Mouse (Mus musculus): Measurements from ENCODE around the gene Grid1. TPM values are rescaled to one million over a fixed set of nuclear protein-coding genes. Genes with fewer than 3 reads are reported as not detected.

Grid1 gene
- total and polyA plus RNA-seq, 3 experiments, result 0.05 TPM; not detected in 2

DNA sequence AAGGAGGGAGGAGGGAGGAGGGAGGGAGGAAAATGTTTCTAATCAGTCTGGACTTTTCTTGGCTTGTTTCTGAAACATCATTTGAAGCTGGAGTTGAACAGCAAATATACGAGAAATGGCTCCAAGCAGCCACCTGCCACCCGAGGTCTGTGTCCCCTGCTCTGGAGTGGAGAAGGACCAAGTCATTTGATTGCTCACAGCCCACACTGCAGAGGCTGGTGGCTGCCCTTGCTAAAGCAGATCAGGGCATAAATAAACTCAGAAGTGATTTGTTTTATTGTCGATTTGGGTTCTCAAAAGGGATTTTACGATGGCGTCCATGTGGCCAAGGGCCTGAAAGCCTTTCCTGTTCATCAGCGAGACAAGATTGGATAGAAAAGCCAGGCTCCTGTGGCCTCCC is 423.0 kb downstream of the Grid1 start:
- no peak for TF ChIP-seq GATA2 (IDR thresholded peaks at IDR 0.05; ENCODE audit: borderline replicate concordance, low read depth, low read length)
- no peak for TF ChIP-seq GATA1 (IDR thresholded peaks at IDR 0.05; ENCODE audit: borderline replicate concordance, low read length)
- no peaks in the 10 kb centered on the region for H3K36me3 ChIP-seq (replicated peaks)
- no peaks in the 10 kb centered on the region for H3K27me3 ChIP-seq (ENCODE audit: insufficient read depth, low read length)
- H3K4me1 ChIP-seq (ENCODE audit: insufficient read depth, low read depth, low read length), result no peaks in the 10 kb centered on the region
- no peak overlapping the region for H3K4me3 ChIP-seq (ENCODE audit: low read depth, low read length)
- peaks cover 30% of the 10 kb centered on the region for H3K9me3 ChIP-seq (replicated peaks)
- DNase-seq (ENCODE audit: low spot score) (no peak), ATAC-seq (ENCODE audit: extremely low read depth, insufficient number of reproducible peaks, low FRiP score, poor library complexity, severe bottlenecking) (no peak)

DNA sequence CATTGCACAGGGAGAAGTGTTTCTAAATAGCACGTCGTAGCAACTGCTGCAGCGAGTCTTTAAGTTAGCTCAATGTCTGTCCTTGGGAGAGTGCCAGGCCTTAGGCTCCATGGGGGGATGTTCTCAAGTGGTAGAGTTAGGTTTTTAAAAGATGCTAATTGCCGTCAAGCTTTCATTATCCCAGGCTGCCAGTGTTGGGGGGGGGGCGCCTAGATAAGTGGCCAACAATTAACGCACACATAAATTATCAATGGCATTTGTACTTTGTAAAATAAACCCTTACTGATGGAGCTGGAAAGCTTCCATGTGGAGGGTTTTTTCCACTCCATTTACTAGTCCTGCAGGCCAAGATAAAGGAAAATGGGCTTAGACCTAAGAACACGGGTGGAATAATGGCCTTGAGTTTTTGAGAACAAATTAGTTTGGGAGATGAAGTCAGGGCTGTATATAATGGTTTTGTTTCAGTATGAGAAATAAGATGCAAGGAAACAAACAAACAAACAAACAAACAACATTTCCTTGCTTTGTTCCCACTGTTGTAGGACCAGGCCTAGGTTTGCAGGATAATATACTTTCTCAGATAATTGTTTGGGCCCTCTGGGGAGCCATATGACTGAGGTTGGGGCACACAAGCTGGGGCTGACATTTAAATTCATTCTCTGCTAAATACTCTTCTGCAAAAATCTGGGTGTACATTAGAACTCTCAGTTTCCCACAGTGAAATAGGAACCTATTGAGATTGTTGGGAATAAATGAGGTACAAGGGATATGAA is 425.1 kb downstream of the Grid1 start:
- Histone ChIP-seq H3K4me1 (ENCODE audit: insufficient read depth, low read depth, low read length) (no peaks in the 10 kb centered on the region), H3K9me3 (replicated peaks) (peaks cover 28% of the 10 kb centered on the region), H3K27me3 (ENCODE audit: insufficient read depth, low read length) (no peaks in the 10 kb centered on the region), H3K4me3 (ENCODE audit: low read depth, low read length) (no peak overlapping the region), H3K36me3 (replicated peaks) (no peaks in the 10 kb centered on the region)
- DNase-seq (ENCODE audit: low spot score) (no peak), ATAC-seq (ENCODE audit: extremely low read depth, insufficient number of reproducible peaks, low FRiP score, poor library complexity, severe bottlenecking) (no peak)
- TF ChIP-seq POLR2AphosphoS5 (IDR thresholded peaks at IDR 0.05; ENCODE audit: insufficient replicate concordance, low read depth, low read length) (no peak), CTCF (IDR thresholded peaks at IDR 0.05; ENCODE audit: low read depth, low read length) (no peak), GATA2 (IDR thresholded peaks at IDR 0.05; ENCODE audit: borderline replicate concordance, low read depth, low read length) (no peak), TAL1 (conservative IDR thresholded peaks at IDR 0.05; ENCODE audit: low read depth, low read length) (no peak), GATA1 (IDR thresholded peaks at IDR 0.05; ENCODE audit: borderline replicate concordance, low read length) (no peak)

DNA sequence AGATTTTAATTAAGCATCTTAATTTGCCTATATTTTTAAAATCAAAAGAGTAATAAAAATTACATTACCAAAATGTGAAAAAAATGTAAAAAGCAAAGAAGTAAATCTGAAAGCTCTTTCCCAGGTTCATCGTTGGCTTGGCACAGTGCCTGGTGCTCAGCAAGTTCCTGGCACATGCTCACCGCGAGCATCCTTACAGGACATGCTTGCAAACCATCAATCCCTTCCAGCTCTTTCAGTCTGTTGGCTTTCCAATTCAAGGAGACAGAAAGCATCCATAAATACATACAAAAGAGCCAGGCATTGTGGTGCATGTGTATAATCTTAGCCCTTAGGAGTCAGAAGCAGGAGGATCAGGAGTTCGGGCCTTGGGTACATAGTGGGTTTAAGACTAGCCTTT is 430.5 kb downstream of the Grid1 start:
- DNase-seq (ENCODE audit: low spot score), result no peak
- Histone ChIP-seq H3K36me3 (replicated peaks) (no peaks in the 10 kb centered on the region), H3K9me3 (replicated peaks) (peaks cover 20% of the 10 kb centered on the region), H3K4me1 (ENCODE audit: insufficient read depth, low read depth, low read length) (no peaks in the 10 kb centered on the region), H3K4me3 (ENCODE audit: low read depth, low read length) (no peak overlapping the region), H3K27me3 (ENCODE audit: insufficient read depth, low read length) (no peaks in the 10 kb centered on the region)
- ATAC-seq (ENCODE audit: extremely low read depth, insufficient number of reproducible peaks, low FRiP score, poor library complexity, severe bottlenecking), result no peak
- no peak for TF ChIP-seq CTCF (IDR thresholded peaks at IDR 0.05; ENCODE audit: low read depth, low read length)
- TF ChIP-seq TAL1 (conservative IDR thresholded peaks at IDR 0.05; ENCODE audit: low read depth, low read length), result no peak
- TF ChIP-seq GATA2 (IDR thresholded peaks at IDR 0.05; ENCODE audit: borderline replicate concordance, low read depth, low read length), result no peak
- TF ChIP-seq POLR2AphosphoS5 (IDR thresholded peaks at IDR 0.05; ENCODE audit: insufficient replicate concordance, low read depth, low read length), result no peak
- no peak for TF ChIP-seq GATA1 (IDR thresholded peaks at IDR 0.05; ENCODE audit: borderline replicate concordance, low read length)

DNA sequence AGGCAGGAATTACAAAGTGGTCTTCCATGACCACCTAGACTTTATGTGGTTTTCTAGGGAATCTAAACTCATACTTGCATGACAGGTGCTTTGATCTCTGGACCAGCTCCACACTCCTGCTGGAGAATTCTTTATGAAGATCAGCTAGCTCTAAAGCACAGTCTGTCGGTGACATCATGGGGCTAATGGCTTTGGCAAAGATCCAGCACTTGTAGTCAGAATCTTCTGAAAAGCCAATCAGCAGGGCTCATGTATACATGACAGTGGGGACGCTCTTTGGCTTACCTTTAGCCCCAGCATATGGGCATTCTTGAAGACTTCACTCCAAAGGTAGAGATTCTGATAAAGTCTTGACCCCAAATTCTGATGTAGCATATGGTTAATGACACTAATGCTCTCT is 434.6 kb downstream of the Grid1 start:
- DNase-seq (ENCODE audit: low spot score) (no peak), ATAC-seq (ENCODE audit: extremely low read depth, insufficient number of reproducible peaks, low FRiP score, poor library complexity, severe bottlenecking) (no peak)
- H3K4me1 ChIP-seq (ENCODE audit: insufficient read depth, low read depth, low read length), result no peaks in the 10 kb centered on the region
- H3K36me3 ChIP-seq (replicated peaks), result no peaks in the 10 kb centered on the region
- no peaks in the 10 kb centered on the region for H3K27me3 ChIP-seq (ENCODE audit: insufficient read depth, low read length)
- no peak overlapping the region for H3K4me3 ChIP-seq (ENCODE audit: low read depth, low read length)
- H3K9me3 ChIP-seq (replicated peaks), result peaks cover 6% of the 10 kb centered on the region; the same call in 1 of the 2 replicates
- TF ChIP-seq TAL1 (conservative IDR thresholded peaks at IDR 0.05; ENCODE audit: low read depth, low read length) (no peak), CTCF (IDR thresholded peaks at IDR 0.05; ENCODE audit: low read depth, low read length) (no peak), GATA1 (IDR thresholded peaks at IDR 0.05; ENCODE audit: borderline replicate concordance, low read length) (no peak), GATA2 (IDR thresholded peaks at IDR 0.05; ENCODE audit: borderline replicate concordance, low read depth, low read length) (no peak), POLR2AphosphoS5 (IDR thresholded peaks at IDR 0.05; ENCODE audit: insufficient replicate concordance, low read depth, low read length) (no peak)

DNA sequence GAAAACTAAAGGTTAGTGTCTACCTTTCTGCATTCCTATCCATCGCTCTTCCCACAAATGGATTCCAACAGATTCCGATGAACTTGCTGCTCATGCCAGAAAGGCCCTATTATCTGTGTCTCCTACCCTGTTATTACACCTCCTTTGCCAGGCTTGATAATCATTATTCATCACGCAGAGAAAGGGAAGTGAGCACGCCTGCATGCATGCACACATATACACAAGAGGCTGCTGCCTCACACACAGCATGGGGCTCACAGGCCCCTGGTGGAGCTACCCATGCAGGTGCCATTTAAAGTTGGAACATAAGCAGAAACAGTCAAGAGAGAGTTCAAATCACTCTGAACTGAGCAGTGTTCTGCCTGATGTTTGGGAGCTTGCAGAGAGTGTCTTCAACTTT is 450.4 kb downstream of the Grid1 start:
- DNase-seq (ENCODE audit: low spot score), result no peak
- ATAC-seq (ENCODE audit: extremely low read depth, insufficient number of reproducible peaks, low FRiP score, poor library complexity, severe bottlenecking), result no peak
- H3K4me1 ChIP-seq (ENCODE audit: insufficient read depth, low read depth, low read length), result no peaks in the 10 kb centered on the region
- no peaks in the 10 kb centered on the region for H3K36me3 ChIP-seq (replicated peaks)
- no peak for TF ChIP-seq GATA1 (IDR thresholded peaks at IDR 0.05; ENCODE audit: borderline replicate concordance, low read length)
- no peak for TF ChIP-seq CTCF (IDR thresholded peaks at IDR 0.05; ENCODE audit: low read depth, low read length)
- TF ChIP-seq TAL1 (conservative IDR thresholded peaks at IDR 0.05; ENCODE audit: low read depth, low read length), result no peak
- no peak for TF ChIP-seq POLR2AphosphoS5 (IDR thresholded peaks at IDR 0.05; ENCODE audit: insufficient replicate concordance, low read depth, low read length)
- no peak for TF ChIP-seq GATA2 (IDR thresholded peaks at IDR 0.05; ENCODE audit: borderline replicate concordance, low read depth, low read length)
- H3K4me3 ChIP-seq (ENCODE audit: low read depth, low read length), result no peak overlapping the region
- no peaks in the 10 kb centered on the region for H3K27me3 ChIP-seq (ENCODE audit: insufficient read depth, low read length)
- H3K9me3 ChIP-seq (replicated peaks), result peaks cover 5% of the 10 kb centered on the region

DNA sequence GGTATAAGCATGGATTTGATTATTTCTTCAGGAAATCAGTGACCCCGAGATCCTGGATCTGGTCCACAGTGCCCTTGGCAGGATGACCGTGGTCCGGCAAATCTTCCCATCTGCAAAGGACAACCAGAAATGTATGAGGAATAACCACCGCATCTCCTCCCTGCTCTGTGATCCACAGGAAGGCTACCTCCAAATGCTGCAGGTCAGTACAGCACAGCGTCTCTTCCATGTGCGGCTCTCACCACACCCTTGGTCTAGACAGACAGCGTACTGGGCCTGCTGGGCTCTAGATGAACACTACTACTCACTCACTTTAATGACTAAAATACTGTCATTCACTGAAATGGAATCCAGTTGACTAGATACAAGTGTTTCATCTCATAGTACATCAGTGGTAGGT is 489.3 kb downstream of the Grid1 start:
- Histone ChIP-seq H3K4me1 (ENCODE audit: insufficient read depth, low read depth, low read length) (no peaks in the 10 kb centered on the region), H3K9me3 (replicated peaks) (peaks cover 4% of the 10 kb centered on the region; the same call in 1 of the 2 replicates), H3K27me3 (ENCODE audit: insufficient read depth, low read length) (no peaks in the 10 kb centered on the region), H3K4me3 (ENCODE audit: low read depth, low read length) (no peak overlapping the region), H3K36me3 (replicated peaks) (no peaks in the 10 kb centered on the region)
- no peak for DNase-seq (ENCODE audit: low spot score)
- TF ChIP-seq GATA2 (IDR thresholded peaks at IDR 0.05; ENCODE audit: borderline replicate concordance, low read depth, low read length), result no peak
- no peak for TF ChIP-seq GATA1 (IDR thresholded peaks at IDR 0.05; ENCODE audit: borderline replicate concordance, low read length)
- no peak for TF ChIP-seq TAL1 (conservative IDR thresholded peaks at IDR 0.05; ENCODE audit: low read depth, low read length)
- TF ChIP-seq CTCF (IDR thresholded peaks at IDR 0.05; ENCODE audit: low read depth, low read length), result no peak
- TF ChIP-seq POLR2AphosphoS5 (IDR thresholded peaks at IDR 0.05; ENCODE audit: insufficient replicate concordance, low read depth, low read length), result no peak
- ATAC-seq (ENCODE audit: extremely low read depth, insufficient number of reproducible peaks, low FRiP score, poor library complexity, severe bottlenecking), result no peak
